Mouse (Mus musculus) small intestine, adult 2 months (tissue): ENCODE measurements around the gene Ankrd27.

Experiments used
- CTCF ChIP-seq: fragments of 200-500 bp; IDR thresholded peaks from 2 replicates; pipeline ENCODE4 v1.5.1; 2012; ENCODE audit warnings: low read depth, mild to moderate bottlenecking, control low read depth, inconsistent platforms, low read length, moderate library complexity, mixed read lengths; ENCODE audit not compliant: insufficient replicate concordance, insufficient read length; ENCODE audit errors: extremely low read depth
- POLR2A ChIP-seq: fragments of 200-500 bp; IDR thresholded peaks from 2 replicates; pipeline ENCODE4 v1.6.1; 2012; ENCODE audit warnings: low read depth, mild to moderate bottlenecking, control low read depth, inconsistent platforms, low read length, moderate library complexity

DNA sequence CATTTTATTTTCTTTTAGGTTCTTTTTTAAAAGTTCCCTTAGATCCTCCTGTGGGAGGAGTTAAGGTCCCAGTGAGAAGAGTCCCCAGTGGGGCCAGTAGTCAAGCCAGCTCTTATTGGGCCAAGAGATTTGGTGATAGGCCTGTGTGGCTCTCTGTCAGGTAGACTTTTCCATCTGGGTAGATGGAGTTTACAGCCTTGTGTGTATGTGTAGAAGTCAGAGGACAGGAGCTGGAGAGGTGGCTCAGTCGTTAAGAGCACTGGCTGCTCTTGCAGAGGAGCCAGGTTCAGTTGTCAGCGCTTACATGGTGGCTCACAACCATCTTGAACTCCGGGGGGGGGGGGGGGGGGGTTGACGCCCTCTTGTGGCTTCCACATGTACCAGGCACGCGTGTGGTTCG, 3.4 kb downstream of the Ankrd27 start:
- TF ChIP-seq POLR2A (no peak), CTCF (no peak)
